Mouse (Mus musculus) adrenal gland, adult (tissue): ENCODE measurements around the gene Iqgap1.

Source experiments
- DNase-seq, 2 experiments: peaks; one replicate each; pipeline ENCODE4 v3.0.0; 2022 to 2023; ENCODE audit warnings: low spot score in 1 of 2; ENCODE audit not compliant: inconsistent age in 2 of 2

Iqgap1 gene

GRCm38 (mm10) chr7:80806331-80806730 lies 19.4 kb downstream of the Iqgap1 start:
- no peak for DNase-seq

- DNase-seq, result peak; percentile 96 to 97
Observed at GRCm38 (mm10) chr7:80803173-80803872, 22.5 kb downstream of the Iqgap1 start.

DNA sequence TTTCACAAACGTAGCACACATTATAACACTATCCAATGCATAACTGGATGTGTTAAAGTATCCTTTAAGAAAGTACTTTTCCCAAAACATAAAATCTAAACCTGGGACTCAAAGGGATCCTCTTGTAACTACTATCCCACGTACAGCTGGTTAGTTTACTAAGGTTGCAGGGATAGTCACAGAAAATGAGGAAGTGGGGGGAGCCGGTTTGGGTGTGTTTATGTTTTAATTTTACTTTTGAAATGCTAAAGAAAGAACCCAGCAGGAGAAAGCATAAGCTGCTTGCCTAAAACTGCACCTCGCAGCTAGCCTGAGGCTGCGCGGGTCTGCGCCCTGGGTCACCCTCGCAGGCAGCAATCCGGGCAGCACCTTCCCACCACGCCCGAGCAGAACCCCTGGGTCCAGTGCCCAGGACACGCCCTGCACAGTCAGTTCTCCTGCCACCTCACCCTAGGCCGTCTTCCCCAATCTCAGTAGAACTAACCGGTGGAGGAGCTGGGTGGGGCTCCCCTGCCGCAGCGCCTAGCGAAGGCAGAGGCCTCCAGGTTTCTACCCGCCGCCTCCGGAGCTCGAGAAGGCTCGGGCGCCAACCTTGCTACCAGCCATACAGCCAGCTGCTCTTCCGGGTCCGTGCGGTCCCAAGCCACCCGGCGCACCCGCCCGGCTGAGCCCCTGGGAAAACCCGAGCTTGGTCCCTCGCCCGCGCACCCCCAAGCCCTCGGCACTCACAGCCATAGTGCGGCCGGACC lies 23.2 kb downstream of the Iqgap1 start:
- no peak for DNase-seq

DNA sequence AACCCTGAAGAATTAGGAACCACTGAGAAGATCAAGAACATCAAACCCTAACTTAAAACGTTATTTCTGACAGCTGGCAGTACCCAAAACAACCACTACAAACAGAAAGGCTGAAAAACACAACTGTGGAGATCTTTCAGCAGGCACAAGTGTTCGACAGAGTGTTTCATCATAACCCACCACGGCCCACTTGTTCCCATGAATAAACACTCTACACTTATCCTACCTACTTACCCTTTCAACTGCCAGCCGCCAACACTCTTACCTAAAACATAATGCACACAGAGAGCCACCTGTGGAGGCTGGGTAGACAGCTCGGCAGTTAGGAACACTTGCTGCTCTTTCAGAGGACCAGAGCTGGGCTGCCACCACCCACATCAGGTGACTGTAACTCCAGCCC lies 26.5 kb downstream of the Iqgap1 start:
- no peak for DNase-seq

DNA sequence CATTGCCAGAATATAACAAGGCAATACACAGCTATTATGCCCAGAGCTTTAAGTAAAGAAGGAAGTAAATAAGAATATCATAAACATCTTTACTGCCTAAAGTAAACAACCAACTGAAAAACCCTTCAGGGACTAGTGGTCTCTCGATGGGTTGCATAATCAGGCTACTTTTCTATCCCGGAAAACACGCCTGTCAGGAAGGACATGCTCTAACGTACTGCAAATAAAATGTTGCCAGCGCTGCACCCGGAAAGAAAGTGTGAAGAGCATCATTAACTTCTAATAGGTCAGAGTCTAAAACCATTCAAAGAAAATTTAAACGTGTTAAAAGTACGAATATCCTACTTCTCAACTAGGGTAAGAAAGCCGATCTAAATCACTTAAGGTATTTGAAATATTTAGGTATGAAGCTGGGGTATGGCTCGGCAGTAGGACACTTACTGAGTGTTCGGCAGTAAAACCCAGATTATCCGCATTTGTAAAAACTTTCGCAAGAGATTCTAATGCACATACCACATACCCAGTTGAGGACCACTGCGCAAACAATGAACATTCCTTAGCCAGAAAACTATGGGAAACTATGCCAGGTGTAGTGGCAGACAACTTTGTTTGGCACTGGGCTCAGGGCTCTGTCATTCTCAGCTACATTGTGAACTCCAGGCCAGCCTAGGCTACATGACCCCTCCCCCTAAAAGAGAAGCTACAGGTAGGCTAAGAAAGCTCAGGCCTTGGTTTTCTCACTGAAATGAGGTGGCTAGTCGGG lies 28.8 kb downstream of the Iqgap1 start:
- no peak for DNase-seq

GRCm38 (mm10) chr7:80796258-80796657 lies 29.5 kb downstream of the Iqgap1 start:
- no peak for DNase-seq

GRCm38 (mm10) chr7:80789534-80789933 lies 36.2 kb downstream of the Iqgap1 start:
- DNase-seq, result peak in 1 of 2 experiments; percentile 70

GRCm38 (mm10) chr7:80789061-80789460 lies 36.7 kb downstream of the Iqgap1 start:
- peak in 1 of 2 experiments; percentile 77 for DNase-seq

DNA sequence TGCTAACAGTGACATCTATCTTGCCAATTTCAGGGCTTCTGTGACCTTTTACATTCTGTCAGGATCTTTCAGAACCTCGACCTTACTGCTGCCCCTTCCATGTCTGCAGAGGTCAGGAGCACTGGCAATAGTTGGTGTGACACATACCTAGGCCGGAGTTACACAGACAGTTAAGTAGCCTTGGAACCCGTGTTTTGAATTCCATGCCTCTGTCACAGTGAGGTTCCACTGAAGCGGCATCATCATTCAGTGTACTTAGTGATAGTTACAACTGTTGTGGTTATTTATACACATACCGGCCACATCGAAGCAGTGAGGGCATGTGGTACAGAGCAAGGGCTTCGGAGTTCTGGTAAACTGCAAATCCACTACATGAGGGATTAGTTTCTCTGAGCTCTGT lies 37.8 kb downstream of the Iqgap1 start:
- peak; percentile 53 to 85 for DNase-seq

- DNase-seq, result peak; percentile 72 to 85
Observed at GRCm38 (mm10) chr7:80786746-80787145, 39.0 kb downstream of the Iqgap1 start.

- DNase-seq, result peak in 1 of 2 experiments; percentile 79
Observed at GRCm38 (mm10) chr7:80783841-80784240, 41.9 kb downstream of the Iqgap1 start.

GRCm38 (mm10) chr7:80782155-80783109 lies 43.3 kb downstream of the Iqgap1 start:
- DNase-seq, result peak in 1 of 2 experiments; percentile 64

DNA sequence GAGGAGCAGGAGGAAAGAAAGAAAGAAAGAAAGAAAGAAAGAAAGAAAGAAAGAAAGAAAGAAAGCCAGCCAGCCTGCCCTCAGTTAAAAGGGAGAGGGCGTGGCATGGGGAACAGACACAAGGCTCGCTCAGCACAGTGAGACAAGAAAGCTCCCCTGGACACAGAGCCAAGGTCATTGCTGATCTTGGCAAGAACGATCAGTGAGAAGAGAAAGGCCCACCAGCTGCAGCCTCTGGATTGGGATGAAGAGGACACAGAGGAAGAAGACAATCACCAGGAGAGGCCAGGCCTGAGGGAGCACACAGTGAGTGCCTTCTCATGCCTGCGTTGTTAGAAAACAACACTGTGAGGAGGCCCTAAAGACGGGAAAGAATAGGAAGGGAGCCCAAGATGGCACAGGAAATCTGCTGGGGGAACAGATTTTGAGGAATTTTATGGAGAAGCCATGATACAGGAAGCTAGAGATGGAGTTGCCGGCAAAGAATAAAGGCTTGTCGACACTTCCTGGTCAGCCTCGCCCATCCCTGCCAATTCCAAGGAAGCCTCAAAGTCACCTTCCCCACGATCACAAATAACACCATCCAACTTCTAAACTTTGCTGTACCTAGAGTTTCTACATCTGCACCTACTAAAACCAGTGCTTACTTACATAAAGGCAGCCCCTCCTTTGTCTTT lies 44.2 kb downstream of the Iqgap1 start:
- DNase-seq, result peak; percentile 74 to 81

DNA sequence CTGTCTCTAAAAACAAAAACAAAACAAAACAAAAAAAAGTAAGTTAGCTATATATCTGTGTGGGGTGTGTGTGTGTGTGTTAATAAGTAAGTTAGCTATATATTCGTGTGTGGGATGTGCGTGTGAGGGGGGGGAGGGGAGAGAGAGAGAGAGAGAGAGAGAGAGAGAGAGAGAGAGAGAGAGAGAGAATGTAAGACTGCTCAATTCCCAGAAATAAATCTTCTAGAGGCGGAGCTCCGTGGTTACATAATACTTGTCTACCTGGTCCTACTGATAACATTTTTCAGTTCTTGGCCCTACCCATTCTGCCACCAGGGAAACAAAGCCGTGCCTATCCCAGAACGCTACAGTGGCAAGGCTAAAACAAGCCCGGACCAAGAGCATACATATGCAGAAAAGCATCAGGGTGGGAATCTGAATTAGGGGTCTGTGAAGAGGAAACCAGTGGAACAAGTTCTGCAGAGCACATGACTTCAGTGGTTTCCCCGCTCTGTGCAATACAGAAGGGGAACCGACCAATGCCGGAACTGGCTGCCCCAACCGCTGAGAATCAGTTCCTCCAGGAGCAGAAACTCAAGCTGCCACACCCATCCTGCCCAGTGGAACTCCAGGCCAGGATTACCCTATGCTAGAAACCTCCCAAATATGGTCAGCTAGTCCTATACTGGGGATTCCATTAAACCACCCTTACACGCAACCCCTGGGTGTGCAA lies 46.7 kb downstream of the Iqgap1 start:
- peak in 1 of 2 experiments; percentile 67 for DNase-seq

GRCm38 (mm10) chr7:80778376-80778775 lies 47.4 kb downstream of the Iqgap1 start:
- DNase-seq, result no peak

DNA sequence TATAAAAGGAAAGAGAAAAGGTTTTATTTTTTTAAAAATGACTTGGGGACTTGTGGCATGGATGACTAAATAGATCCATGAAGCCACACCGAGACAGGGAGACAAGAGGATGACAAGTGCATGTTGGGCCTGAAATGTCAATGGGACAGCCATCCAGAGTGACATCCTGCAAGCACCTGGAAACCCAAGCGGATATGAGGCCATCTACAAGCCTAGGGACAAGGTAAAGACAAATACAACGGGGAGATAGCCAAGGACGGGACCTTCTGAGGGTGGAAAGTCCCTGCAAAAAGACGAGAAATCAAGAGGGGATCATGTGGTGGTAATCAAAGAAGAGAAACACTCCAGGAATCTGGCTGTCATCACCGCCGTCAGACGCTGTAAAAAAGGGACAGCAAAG lies 48.6 kb downstream of the Iqgap1 start:
- no peak for DNase-seq

GRCm38 (mm10) chr7:80776090-80776489 lies 49.7 kb downstream of the Iqgap1 start:
- no peak for DNase-seq

- DNase-seq, result no peak
Observed at GRCm38 (mm10) chr7:80775448-80775904, 50.3 kb downstream of the Iqgap1 start.
